Mouse (Mus musculus) liver, embryonic 14.5 days (tissue): ENCODE results near the gene Cacna2d2. TPM values are rescaled to one million over a fixed set of nuclear protein-coding genes. Genes with fewer than 3 reads are reported as not detected.

Experiments used
- ATAC-seq: fragments of 200-750 bp; cut with Nextera tagmentation; 2 replicates; pipeline ENCODE4 v1.8.0; 2017; ENCODE audit warnings: moderate number of reproducible peaks, mild to moderate bottlenecking, moderate library complexity; ENCODE audit not compliant: insufficient read depth
- DNase-seq, 3 experiments: peaks; one replicate each; pipeline ENCODE4 v3.0.0-alpha.2; 2012 to 2013; ENCODE audit warnings: low read depth in 3 of 3, low spot score in 3 of 3
- H3K27ac ChIP-seq: fragments of 300-500 bp; sonication (generic); 2 replicates; pipeline ENCODE4 v1.5.1; 2014; ENCODE audit warnings: moderate library complexity, mild to moderate bottlenecking, control low read depth, inconsistent platforms
- H3K27me3 ChIP-seq: fragments of 300-500 bp; sonication (generic); 2 replicates; pipeline ENCODE4 v1.6.1; 2014; ENCODE audit warnings: mild to moderate bottlenecking, low read length, moderate library complexity; ENCODE audit not compliant: control insufficient read depth, insufficient read depth
- H3K36me3 ChIP-seq: fragments of 300-500 bp; sonication (generic); replicated peaks from 2 replicates; pipeline ENCODE4 v1.6.1; 2014; ENCODE audit warnings: low read depth; ENCODE audit not compliant: control insufficient read depth, insufficient read depth
- H3K4me1 ChIP-seq, 2 experiments: fragments of 200-500 bp in 1 of 2; fragments of 300-500 bp in 1 of 2; sonication (generic) in 1 of 2; replicated peaks; 2 replicates each; pipeline ENCODE4 v1.6.1; 2012 to 2014; ENCODE audit warnings: antibody characterized with exemption in 1 of 2, inconsistent platforms in 1 of 2, low read length in 1 of 2; ENCODE audit not compliant: control insufficient read depth in 2 of 2, insufficient read depth in 2 of 2
- H3K4me2 ChIP-seq: fragments of 300-500 bp; sonication (generic); 2 replicates; pipeline ENCODE4 v1.6.1; 2014; ENCODE audit warnings: low read depth, mild to moderate bottlenecking, control low read depth, moderate library complexity
- H3K4me3 ChIP-seq, 2 experiments: fragments of 200-500 bp in 1 of 2; fragments of 300-500 bp in 1 of 2; sonication (generic) in 1 of 2; 2 replicates each; pipeline ENCODE4 v1.5.1; 2012 to 2014; ENCODE audit warnings: low read depth in 2 of 2, low read length in 2 of 2, mild to moderate bottlenecking in 2 of 2, control low read depth in 1 of 2, inconsistent platforms in 1 of 2, moderate library complexity in 1 of 2; ENCODE audit not compliant: insufficient read depth in 1 of 2
- H3K9ac ChIP-seq: fragments of 300-500 bp; sonication (generic); replicated peaks from 2 replicates; pipeline ENCODE4 v1.6.1; 2014; ENCODE audit warnings: mild to moderate bottlenecking, control low read depth, moderate library complexity
- H3K9me3 ChIP-seq: fragments of 300-500 bp; sonication (generic); 2 replicates; pipeline ENCODE4 v1.6.1; 2016; ENCODE audit warnings: low read length, mixed read lengths; ENCODE audit not compliant: control insufficient read depth
- CTCF ChIP-seq: IDR thresholded peaks from 2 replicates; pipeline ENCODE4 v1.5.1; 2016; ENCODE audit warnings: antibody characterized with exemption, low read depth, control low read depth
- EP300 ChIP-seq: IDR thresholded peaks from 2 replicates; pipeline ENCODE4 v1.6.1; 2016; ENCODE audit warnings: antibody characterized with exemption, low read depth
- WGBS: fragments of 180-500 bp; shearing (Covaris S2); extraction: QIAGEN DNeasy Blood & Tissue Kit; methylation state at CpG from one replicate; pipeline ENCODE4 v1.1.7; 2014; ENCODE audit not compliant: insufficient replicate concordance; 5-methylcytosine and 5-hydroxymethylcytosine counted together
- polyA plus RNA-seq, 2 experiments: library from polyadenylated mRNA; depleted of rRNA in 1 of 2; stranded (reverse) in 1 of 2; unstranded in 1 of 2; fragments of >200 nt; fragmentation: Nextera tagmentation in 1 of 2; extraction: Ambion mirVana in 1 of 2; gene quantifications; 2 replicates each; pipeline versions ENCODE4 v1.2.1 to v1.2.3; 2012 to 2014

Cacna2d2 gene
- polyA plus RNA-seq, 2 experiments = 0.06 TPM; not detected in 1

DNA sequence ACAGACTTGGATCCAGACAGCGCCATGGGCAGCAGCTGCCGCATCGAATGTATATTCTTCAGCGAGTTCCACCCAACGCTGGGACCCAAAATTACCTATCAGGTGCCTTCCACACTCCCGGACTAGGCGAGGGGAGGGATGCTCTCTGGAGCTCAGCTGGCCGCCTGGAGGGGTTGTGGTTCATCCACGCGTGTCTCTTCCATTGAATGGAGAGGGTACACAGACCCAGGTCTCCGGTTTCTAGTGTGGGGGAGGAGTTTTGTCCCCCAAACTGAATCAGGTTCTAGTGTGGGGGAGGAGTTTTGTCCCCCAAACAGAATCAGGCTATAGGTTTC, 142.9 kb downstream of the Cacna2d2 start:
- no peaks in the 10 kb centered on the region for H3K9me3 ChIP-seq
- H3K4me3 ChIP-seq = peak overlapping the region; percentile 67 to 96
- H3K27me3 ChIP-seq = no peaks in the 10 kb centered on the region
- DNase-seq = no peak
- peak overlapping the region; percentile 83 for H3K9ac ChIP-seq
- peaks cover 11 to 15% of the 10 kb centered on the region in 2 experiments for H3K4me1 ChIP-seq
- peak overlapping the region; percentile 98 for H3K4me2 ChIP-seq
- peak overlapping the region; percentile 26 for H3K27ac ChIP-seq
- H3K36me3 ChIP-seq = peaks cover 27% of the 10 kb centered on the region
- WGBS = 1% methylated on average over 11 of the region's 11 CpGs
- ATAC-seq = peak; percentile 22
- TF ChIP-seq EP300 = no peak
- no peak for TF ChIP-seq CTCF

DNA sequence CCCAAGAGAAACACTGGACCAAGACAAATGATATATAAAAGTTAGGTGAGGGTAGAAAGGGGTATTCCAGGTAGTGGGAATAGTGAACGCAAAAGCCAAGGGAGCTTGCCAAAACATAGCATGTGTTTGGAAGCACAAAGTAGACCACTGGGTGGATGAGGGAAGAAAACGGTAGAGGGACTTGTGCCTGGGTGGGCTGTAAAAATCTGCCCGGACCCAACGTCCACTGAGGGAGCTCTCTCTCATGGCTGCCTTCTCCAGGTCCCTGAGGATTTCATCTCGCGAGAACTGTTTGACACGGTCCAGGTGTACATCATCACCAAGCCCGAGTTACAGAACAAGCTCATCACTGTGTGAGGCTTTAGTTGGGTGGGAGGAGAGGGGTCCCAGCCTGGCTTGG, 143.3 kb downstream of the Cacna2d2 start:
- DNase-seq (no peak), ATAC-seq (no peak)
- H3K4me3 ChIP-seq = peak overlapping the region; percentile 67 to 96
- no peak overlapping the region for H3K27ac ChIP-seq
- no peak for TF ChIP-seq EP300
- no peak for TF ChIP-seq CTCF
- peak overlapping the region; percentile 83 for H3K9ac ChIP-seq
- no peaks in the 10 kb centered on the region for H3K27me3 ChIP-seq
- H3K9me3 ChIP-seq = no peaks in the 10 kb centered on the region
- H3K4me2 ChIP-seq = peak overlapping the region; percentile 98
- peaks cover 23% of the 10 kb centered on the region for H3K36me3 ChIP-seq
- 46% methylated on average over 8 of the region's 8 CpGs for WGBS
- H3K4me1 ChIP-seq = peaks cover 12 to 15% of the 10 kb centered on the region in 2 experiments

DNA sequence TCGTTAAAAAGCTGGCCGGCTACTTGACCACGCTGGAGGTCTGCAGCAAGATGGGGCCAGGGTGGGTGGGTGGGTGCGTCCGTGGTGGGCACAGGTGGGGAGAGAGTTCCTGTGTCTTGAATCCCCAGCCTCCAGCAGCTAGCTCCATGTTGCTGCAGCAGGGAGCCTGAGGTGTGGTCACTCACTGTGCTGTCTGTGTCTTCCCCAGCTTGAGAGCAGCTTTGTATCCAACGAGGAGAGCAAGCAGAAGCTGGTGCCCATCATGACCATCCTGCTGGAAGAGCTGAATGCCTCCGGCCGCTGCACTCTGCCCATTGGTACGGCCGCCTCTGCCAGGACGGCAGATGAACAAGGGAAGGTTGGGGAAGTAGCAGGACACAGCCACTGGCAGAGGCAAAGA, 143.9 kb downstream of the Cacna2d2 start:
- no peak for ATAC-seq
- DNase-seq = no peak
- Histone ChIP-seq H3K4me3 (no peak overlapping the region), H3K4me1 (peaks cover 12 to 15% of the 10 kb centered on the region in 2 experiments), H3K36me3 (peaks cover 17% of the 10 kb centered on the region), H3K9me3 (no peaks in the 10 kb centered on the region), H3K27ac (no peak overlapping the region), H3K9ac (no peak overlapping the region), H3K27me3 (no peaks in the 10 kb centered on the region), H3K4me2 (no peak overlapping the region)
- TF ChIP-seq EP300 = no peak
- no peak for TF ChIP-seq CTCF
- 81% methylated on average over 11 of the region's 11 CpGs for WGBS

DNA sequence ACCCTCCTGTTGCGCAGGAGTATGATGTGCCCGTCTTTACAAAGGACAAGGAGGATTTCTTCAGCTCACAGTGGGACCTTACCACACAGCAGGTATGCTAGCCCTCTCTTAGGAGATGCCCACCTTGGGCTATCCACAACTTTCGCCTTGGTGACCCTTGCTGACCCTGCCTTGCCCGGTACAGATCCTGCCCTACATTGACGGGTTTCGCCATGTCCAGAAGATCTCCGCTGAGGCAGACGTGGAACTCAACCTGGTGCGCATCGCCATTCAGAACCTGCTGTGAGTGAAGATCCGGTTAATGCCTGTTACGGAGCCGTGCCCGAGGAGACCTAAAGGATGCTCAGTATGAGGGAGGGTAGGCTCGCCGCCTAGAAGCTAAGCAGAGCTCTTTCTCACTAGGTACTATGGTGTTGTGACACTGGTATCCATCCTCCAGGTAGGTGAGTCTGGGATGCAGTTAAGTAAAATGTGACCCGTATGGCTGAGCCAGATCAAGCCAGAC, 144.8 kb downstream of the Cacna2d2 start:
- no peaks in the 10 kb centered on the region for H3K9me3 ChIP-seq
- WGBS = 87% methylated on average over 17 of the region's 17 CpGs
- H3K9ac ChIP-seq = no peak overlapping the region
- ATAC-seq = no peak
- H3K27me3 ChIP-seq = no peaks in the 10 kb centered on the region
- no peak overlapping the region for H3K4me3 ChIP-seq
- peaks cover 8% of the 10 kb centered on the region for H3K36me3 ChIP-seq
- TF ChIP-seq CTCF (no peak), EP300 (no peak)
- H3K27ac ChIP-seq = no peak overlapping the region
- no peak overlapping the region for H3K4me2 ChIP-seq
- peaks cover 12 to 15% of the 10 kb centered on the region in 2 experiments for H3K4me1 ChIP-seq
- DNase-seq = no peak

DNA sequence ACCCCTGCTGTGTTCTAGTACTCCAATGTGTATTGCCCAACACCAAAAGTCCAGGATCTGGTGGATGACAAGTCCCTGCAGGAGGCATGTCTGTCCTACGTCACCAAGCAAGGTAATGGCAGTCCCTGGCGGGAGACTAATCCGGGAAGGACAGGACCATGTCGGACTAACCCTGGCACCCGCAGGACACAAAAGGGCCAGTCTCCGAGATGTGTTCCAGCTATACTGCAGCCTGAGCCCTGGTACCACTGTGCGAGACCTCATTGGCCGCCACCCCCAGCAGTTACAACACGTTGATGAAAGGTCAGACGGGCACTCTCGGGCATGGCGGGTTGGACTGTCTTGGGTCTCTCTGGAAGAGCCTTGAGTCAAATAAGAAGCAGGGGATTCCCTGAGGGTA, 145.3 kb downstream of the Cacna2d2 start:
- TF ChIP-seq EP300 = no peak
- TF ChIP-seq CTCF = no peak
- Histone ChIP-seq H3K27ac (no peak overlapping the region), H3K4me3 (no peak overlapping the region), H3K4me1 (peaks cover 12 to 15% of the 10 kb centered on the region in 2 experiments), H3K9me3 (no peaks in the 10 kb centered on the region), H3K27me3 (no peaks in the 10 kb centered on the region), H3K9ac (no peak overlapping the region), H3K36me3 (peaks cover 3% of the 10 kb centered on the region), H3K4me2 (no peak overlapping the region)
- ATAC-seq (no peak), DNase-seq (no peak)
- WGBS = 83% methylated on average over 12 of the region's 12 CpGs
